Mouse (Mus musculus) hindbrain, embryonic 16.5 days (tissue): Measurements from ENCODE around the gene Rab11fip3. TPM values are rescaled to one million over a fixed set of nuclear protein-coding genes. Genes with fewer than 3 reads are reported as not detected.
A peak's percentile ranks its signal among the peaks of the same experiment; 100 is the strongest.

Experiments used
- ATAC-seq: fragments of 200-750 bp; cut with Nextera tagmentation; 2 replicates; pipeline ENCODE4 v1.8.0; 2017; ENCODE audit warnings: moderate TSS enrichment, moderate library complexity
- H3K27ac ChIP-seq: fragments of 300-500 bp; sonication (generic); 2 replicates; pipeline ENCODE4 v1.5.1; 2014; ENCODE audit warnings: low read depth, mild to moderate bottlenecking, control low read depth, low read length, moderate library complexity
- H3K27me3 ChIP-seq: fragments of 300-500 bp; sonication (generic); replicated peaks from 2 replicates; pipeline ENCODE4 v1.6.1; 2014; ENCODE audit warnings: low read length; ENCODE audit not compliant: control insufficient read depth, insufficient read depth
- H3K36me3 ChIP-seq: fragments of 300-500 bp; sonication (generic); 2 replicates; pipeline ENCODE4 v1.6.1; 2014; ENCODE audit warnings: mild to moderate bottlenecking, low read length, moderate library complexity, mixed read lengths; ENCODE audit not compliant: control insufficient read depth, insufficient read depth
- H3K4me1 ChIP-seq: fragments of 300-500 bp; sonication (generic); 2 replicates; pipeline ENCODE4 v1.6.1; 2014; ENCODE audit warnings: low read depth, low read length; ENCODE audit not compliant: control insufficient read depth, insufficient read depth
- H3K4me2 ChIP-seq: fragments of 300-500 bp; sonication (generic); 2 replicates; pipeline ENCODE4 v1.6.1; 2014; ENCODE audit warnings: mild to moderate bottlenecking, low read length, control low read depth, moderate library complexity
- H3K4me3 ChIP-seq: fragments of 300-500 bp; sonication (generic); 2 replicates; pipeline ENCODE4 v1.5.1; 2014; ENCODE audit warnings: mild to moderate bottlenecking, low read length, control low read depth, moderate library complexity
- H3K9ac ChIP-seq: fragments of 300-500 bp; sonication (generic); 2 replicates; pipeline ENCODE4 v1.6.1; 2014; ENCODE audit warnings: low read depth, mild to moderate bottlenecking, control low read depth, low read length, moderate library complexity
- H3K9me3 ChIP-seq: fragments of 300-500 bp; sonication (generic); 2 replicates; pipeline ENCODE4 v1.6.1; 2014; ENCODE audit warnings: mild to moderate bottlenecking, low read length, moderate library complexity; ENCODE audit not compliant: control insufficient read depth
- WGBS: fragments of 180-500 bp; shearing (Covaris S2); extraction: QIAGEN DNeasy Blood & Tissue Kit; methylation state at CpG from one replicate; pipeline ENCODE4 v1.1.7; 2014; 5-methylcytosine and 5-hydroxymethylcytosine counted together
- polyA plus RNA-seq: library from polyadenylated mRNA; unstranded; fragments of >200 nt; fragmentation: Nextera tagmentation; extraction: Ambion mirVana; gene quantifications from 2 replicates; pipeline ENCODE4 v1.2.1, GENCODE M21; 2015

The Rab11fip3 gene
- polyA plus RNA-seq, 1 experiment from 2014 or later, result 12.8 TPM

DNA sequence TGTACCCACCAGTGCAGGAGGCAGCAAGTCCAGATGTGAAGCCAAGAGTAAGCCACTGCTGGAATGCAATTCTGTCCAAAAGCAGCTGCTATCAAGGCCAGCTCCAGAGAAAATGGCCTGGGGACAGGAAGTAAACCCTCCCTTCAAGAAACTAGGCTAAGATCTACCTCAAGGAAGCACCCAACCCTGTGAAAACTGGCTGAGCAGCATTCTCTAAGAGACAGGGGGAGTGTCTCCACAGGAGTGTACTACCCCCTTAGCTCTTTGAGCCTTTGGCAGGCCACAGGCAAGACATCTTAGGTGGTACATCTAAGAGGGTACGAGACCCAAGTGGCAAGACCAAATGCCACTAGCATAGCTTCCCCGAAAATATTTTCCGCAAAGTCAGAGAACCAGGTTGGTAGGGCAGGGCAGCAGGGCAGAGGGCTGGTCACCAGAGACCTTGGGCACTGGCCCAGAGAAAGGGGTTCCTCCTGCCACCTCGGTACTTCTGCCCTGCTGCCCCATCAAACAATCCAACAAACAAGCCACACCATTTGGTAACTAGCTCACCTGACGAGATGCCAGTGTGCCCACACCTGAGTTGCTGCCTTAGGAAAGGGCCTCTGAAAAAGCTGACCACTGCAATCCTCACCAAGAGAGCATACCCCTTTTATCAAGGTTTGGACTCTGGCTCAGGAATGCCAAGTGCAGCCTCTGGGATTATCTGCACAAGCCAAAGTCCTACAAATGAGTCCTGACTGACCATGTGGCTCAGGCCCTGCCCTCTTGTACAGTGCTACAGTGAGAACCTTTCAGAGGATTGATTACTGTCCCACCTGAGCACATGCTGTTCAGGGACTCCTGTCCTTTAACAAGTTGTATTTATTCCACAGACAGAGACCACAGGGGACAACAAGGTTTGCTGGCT is 89.3 kb downstream of the Rab11fip3 start:
- Histone ChIP-seq H3K4me3 (no peak overlapping the region), H3K9me3 (no peaks in the 10 kb centered on the region), H3K27ac (no peak overlapping the region), H3K36me3 (no peaks in the 10 kb centered on the region), H3K4me1 (peaks cover 18% of the 10 kb centered on the region), H3K9ac (no peak overlapping the region), H3K4me2 (no peak overlapping the region), H3K27me3 (no peaks in the 10 kb centered on the region)
- 96% methylated on average over 5 of the region's 5 CpGs for WGBS
- ATAC-seq, result no peak

DNA sequence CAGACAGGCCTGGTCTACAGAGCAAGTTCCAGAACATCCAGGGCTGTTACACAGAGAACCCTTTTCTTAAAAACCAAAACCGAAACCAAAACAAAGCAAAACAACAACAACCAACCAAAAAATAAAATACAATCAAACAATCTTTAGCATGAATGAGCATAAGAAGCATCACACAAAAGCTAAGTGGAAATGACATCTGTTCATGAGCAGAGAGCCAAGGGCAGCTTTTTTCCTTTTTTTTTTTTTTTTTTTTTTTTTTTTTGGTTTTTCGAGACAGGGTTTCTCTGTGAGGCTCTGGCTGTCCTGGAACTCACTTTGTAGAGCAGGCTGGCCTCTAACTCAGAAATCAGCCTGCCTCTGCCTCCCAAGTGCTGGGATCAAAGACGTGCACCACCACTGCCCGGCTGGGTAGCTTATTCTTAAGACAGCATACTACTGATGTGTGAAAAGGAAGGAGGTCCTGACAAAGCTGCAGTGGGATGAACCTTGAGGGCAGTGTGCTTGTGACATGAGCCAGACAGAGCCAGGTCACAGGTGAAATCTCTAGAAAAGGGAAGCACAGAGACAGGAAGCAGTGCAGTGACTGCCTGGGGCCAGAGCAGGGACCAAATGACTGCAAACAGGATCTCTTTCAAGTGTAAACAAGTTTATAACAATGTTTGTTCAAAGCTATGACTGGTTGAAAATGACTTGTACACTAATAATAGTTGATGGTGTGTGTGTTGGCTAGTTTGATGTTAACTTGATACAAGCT is 98.2 kb downstream of the Rab11fip3 start:
- Histone ChIP-seq H3K4me3 (no peak overlapping the region), H3K9me3 (no peaks in the 10 kb centered on the region), H3K4me1 (peaks cover 4% of the 10 kb centered on the region; the same call in 1 of the 2 replicates), H3K4me2 (no peak overlapping the region), H3K27ac (0 out of 2 replicates have a peak overlapping the region, but pooled peaks have one; percentile 29), H3K36me3 (no peaks in the 10 kb centered on the region; the same call in 1 of the 2 replicates), H3K27me3 (no peaks in the 10 kb centered on the region), H3K9ac (no peak overlapping the region)
- WGBS, result 89% methylated on average over 4 of the region's 4 CpGs
- no peak for ATAC-seq

DNA sequence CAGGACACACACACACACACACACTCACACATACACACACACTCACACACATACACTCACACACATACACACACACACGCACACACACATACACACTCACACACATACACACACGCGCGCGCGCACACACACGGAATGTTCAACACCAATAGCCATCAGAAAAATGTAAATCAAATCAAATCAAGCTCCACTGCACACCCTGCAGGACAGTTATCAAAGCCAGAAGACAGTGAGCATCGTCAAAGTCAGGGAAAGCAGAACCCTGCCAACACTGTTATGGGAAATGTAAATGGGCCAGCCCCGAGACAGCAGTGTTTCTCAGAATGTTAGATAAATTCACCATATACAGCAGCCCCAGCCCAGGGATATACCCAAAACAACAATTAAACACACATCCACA is 98.9 kb downstream of the Rab11fip3 start:
- Histone ChIP-seq H3K4me3 (no peak overlapping the region), H3K9ac (no peak overlapping the region), H3K36me3 (no peaks in the 10 kb centered on the region; the same call in 1 of the 2 replicates), H3K9me3 (no peaks in the 10 kb centered on the region), H3K27ac (0 out of 2 replicates have a peak overlapping the region, but pooled peaks have one; percentile 29), H3K4me2 (no peak overlapping the region), H3K4me1 (peaks cover 4% of the 10 kb centered on the region; the same call in 1 of the 2 replicates), H3K27me3 (no peaks in the 10 kb centered on the region)
- 76% methylated on average over 9 of the region's 9 CpGs for WGBS
- ATAC-seq, result no peak

DNA sequence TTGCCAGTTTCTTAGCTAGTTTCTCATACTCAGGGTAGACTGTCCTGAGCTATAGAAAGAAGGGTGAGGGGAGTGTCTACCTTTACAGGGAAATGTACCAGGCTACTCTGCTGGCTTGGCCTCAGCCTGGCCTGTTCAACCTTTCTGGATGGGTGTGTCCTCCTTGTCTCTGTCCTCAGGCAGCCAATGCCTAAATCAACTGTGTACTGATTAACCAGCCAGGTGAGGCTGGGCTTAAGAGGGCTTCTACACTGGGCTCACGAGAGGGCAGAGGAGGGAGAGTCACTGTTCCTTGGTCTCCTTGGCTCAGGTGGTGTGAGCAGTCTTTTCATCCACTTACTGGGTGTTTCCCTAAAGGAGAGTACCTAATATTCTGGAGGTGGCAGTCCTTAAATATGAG is 101.2 kb downstream of the Rab11fip3 start:
- no peak overlapping the region for H3K4me3 ChIP-seq

DNA sequence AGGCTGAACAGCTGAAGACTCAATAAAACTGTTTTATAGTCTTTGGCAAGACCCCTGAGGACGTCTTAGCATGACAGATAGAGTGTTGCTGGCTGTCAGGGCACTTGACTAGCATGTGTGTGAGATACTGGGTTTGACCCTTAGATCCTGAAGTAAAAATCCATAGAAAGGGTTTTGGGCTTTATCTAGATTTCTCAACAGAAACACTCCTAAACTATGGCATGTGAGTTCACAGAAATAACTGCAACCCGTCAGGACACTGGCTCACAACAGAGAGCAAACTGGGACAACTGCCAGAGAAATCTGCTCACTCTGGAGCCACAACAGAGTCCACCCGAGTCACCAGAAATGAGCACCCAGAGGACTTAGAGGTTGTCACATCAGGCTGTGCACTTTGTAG is 101.7 kb downstream of the Rab11fip3 start:
- no peaks in the 10 kb centered on the region for H3K9me3 ChIP-seq
- 52% methylated on average over 3 of the region's 3 CpGs for WGBS
- no peak overlapping the region for H3K9ac ChIP-seq
- no peak overlapping the region for H3K4me2 ChIP-seq
- H3K27ac ChIP-seq, result no peak overlapping the region
- peaks cover 4% of the 10 kb centered on the region; the same call in 1 of the 2 replicates for H3K4me1 ChIP-seq
- no peak overlapping the region for H3K4me3 ChIP-seq
- peaks cover 5% of the 10 kb centered on the region for H3K36me3 ChIP-seq
- ATAC-seq, result no peak
- no peaks in the 10 kb centered on the region for H3K27me3 ChIP-seq

More for the DNA sequence above, 101.2 kb downstream of the Rab11fip3 start:
- 0 out of 2 replicates have a peak overlapping the region, but pooled peaks have one; percentile 31 for H3K9ac ChIP-seq
- H3K27ac ChIP-seq, result no peak overlapping the region
- WGBS, result 93% methylated on average over 1 of the region's 1 CpGs
- H3K36me3 ChIP-seq, result peaks cover 5% of the 10 kb centered on the region
- no peaks in the 10 kb centered on the region for H3K9me3 ChIP-seq
- H3K27me3 ChIP-seq, result no peaks in the 10 kb centered on the region
- no peak overlapping the region for H3K4me2 ChIP-seq
- no peak for ATAC-seq
- peaks cover 4% of the 10 kb centered on the region; the same call in 1 of the 2 replicates for H3K4me1 ChIP-seq

DNA sequence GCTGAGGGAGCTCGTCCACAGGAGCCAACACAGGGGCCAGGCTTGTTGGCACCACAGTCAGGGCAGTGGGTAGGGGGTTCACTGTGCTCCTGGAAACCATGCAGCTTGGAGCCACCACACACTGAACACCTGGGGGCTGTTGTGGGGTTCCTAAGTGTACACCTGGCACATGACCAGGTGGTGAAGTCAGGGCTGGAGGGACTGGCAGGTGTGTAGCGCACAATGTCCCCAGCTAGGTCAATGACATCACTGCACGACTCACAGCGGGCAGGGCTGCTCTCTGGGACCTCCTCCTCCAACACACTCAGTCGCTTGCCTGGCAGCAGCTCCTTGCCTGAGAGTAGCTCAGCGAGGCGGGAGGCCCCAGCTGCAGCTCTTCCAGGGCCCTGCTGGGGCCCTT is 105.1 kb downstream of the Rab11fip3 start:
- Histone ChIP-seq H3K9ac (no peak overlapping the region), H3K9me3 (no peaks in the 10 kb centered on the region), H3K36me3 (peaks cover 12% of the 10 kb centered on the region), H3K4me3 (no peak overlapping the region), H3K4me2 (no peak overlapping the region), H3K27me3 (no peaks in the 10 kb centered on the region), H3K4me1 (peaks cover 4% of the 10 kb centered on the region; the same call in 1 of the 2 replicates), H3K27ac (no peak overlapping the region)
- ATAC-seq, result no peak
- WGBS, result 82% methylated on average over 7 of the region's 7 CpGs

DNA sequence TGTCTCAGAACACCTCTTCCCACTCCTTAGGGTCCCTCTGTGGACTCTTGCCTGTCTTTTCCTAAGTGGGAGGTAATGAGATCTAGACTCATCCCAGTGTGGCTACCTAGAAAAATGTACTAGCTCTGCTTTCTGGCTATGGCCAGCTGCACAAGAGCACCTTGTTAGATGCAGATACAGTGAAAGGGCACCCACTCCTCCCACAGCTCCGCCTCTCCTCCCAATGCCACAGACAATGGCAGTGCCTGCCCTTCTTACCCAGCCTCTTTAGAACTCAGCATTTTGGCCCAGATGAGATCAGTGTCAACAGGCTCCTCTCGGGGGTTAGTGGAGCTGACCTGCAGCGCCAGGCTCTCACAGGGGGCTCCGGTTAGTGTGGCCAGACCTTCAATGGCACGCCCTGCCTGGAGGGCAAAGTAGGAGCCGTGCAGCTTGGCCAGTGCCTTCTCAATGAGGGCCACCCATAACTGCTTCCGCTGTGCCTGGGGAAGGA is 106.9 kb downstream of the Rab11fip3 start:
- H3K27me3 ChIP-seq, result no peaks in the 10 kb centered on the region
- no peaks in the 10 kb centered on the region for H3K4me1 ChIP-seq
- H3K36me3 ChIP-seq, result peaks cover 17% of the 10 kb centered on the region
- H3K4me2 ChIP-seq, result no peak overlapping the region
- no peak overlapping the region for H3K4me3 ChIP-seq
- 89% methylated on average over 7 of the region's 7 CpGs for WGBS
- no peak overlapping the region for H3K9ac ChIP-seq
- no peak for ATAC-seq
- no peaks in the 10 kb centered on the region for H3K9me3 ChIP-seq
- H3K27ac ChIP-seq, result no peak overlapping the region

DNA sequence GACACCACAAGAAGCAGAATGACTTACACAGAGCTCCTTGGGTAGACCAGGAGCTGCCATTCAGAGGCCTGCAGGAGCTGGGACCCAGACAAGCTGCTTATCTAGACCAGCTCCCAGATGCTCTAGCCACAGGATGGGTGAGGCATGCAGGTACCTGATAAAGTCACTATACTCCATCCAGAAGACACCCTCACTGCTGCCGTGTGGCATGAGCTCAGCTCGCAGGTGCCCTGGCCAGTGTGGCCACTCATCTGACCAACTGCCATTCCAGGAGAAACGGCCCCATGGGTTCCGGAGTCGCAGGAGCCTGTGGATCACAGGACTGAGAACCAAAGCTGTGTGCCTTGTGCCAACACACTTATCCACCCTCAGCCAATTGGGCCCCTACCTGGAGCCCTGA is 107.8 kb downstream of the Rab11fip3 start:
- Histone ChIP-seq H3K27me3 (no peaks in the 10 kb centered on the region), H3K9me3 (no peaks in the 10 kb centered on the region), H3K4me2 (no peak overlapping the region), H3K9ac (no peak overlapping the region), H3K36me3 (peaks cover 19% of the 10 kb centered on the region), H3K4me1 (no peaks in the 10 kb centered on the region; the same call in 1 of the 2 replicates), H3K4me3 (no peak overlapping the region), H3K27ac (no peak overlapping the region)
- ATAC-seq, result no peak
- 95% methylated on average over 5 of the region's 5 CpGs for WGBS
